Mouse (Mus musculus) CH12.LX (cell line): Measurements from ENCODE around the gene Jag2. TPM values are rescaled to one million over a fixed set of nuclear protein-coding genes. Genes with fewer than 3 reads are reported as not detected.

ENCODE experiments used
- DNase-seq: peaks from one replicate; pipeline ENCODE4 v3.0.0-alpha.2; 2013; ENCODE audit errors: extremely low read depth
- H3K27ac ChIP-seq: 2 replicates; pipeline ENCODE4 v1.5.1; 2012; ENCODE audit warnings: low read depth, mild to moderate bottlenecking, control low read depth, moderate library complexity; ENCODE audit not compliant: insufficient read depth
- H3K27me3 ChIP-seq: replicated peaks from 2 replicates; pipeline ENCODE3; 2012; ENCODE audit warnings: inconsistent platforms
- H3K36me3 ChIP-seq, 2 experiments: replicated peaks in 1 of 2; 2 replicates each; pipeline versions ENCODE3 to v1.6.1; 2012; ENCODE audit warnings: inconsistent platforms in 1 of 2, low read length in 1 of 2, mild to moderate bottlenecking in 1 of 2, mixed read lengths in 1 of 2, moderate library complexity in 1 of 2; ENCODE audit not compliant: control insufficient read depth in 1 of 2, insufficient read depth in 1 of 2
- H3K4me1 ChIP-seq, 2 experiments: 2 replicates each; pipeline ENCODE4 v1.6.1; 2012; ENCODE audit warnings: inconsistent platforms in 1 of 2, moderate library complexity in 1 of 2; ENCODE audit not compliant: insufficient read depth in 2 of 2, control insufficient read depth in 1 of 2
- H3K4me2 ChIP-seq: 2 replicates; pipeline ENCODE4 v1.6.1; 2012; ENCODE audit warnings: low read depth, mild to moderate bottlenecking, control low read depth; ENCODE audit not compliant: poor library complexity, insufficient read depth, severe bottlenecking
- H3K4me3 ChIP-seq, 3 experiments: fragments of 150-350 bp in 1 of 3; sonication (generic) in 1 of 3; replicated peaks in 1 of 3; 2 replicates each; pipeline versions ENCODE3 to v1.5.1; 2011 to 2012; ENCODE audit warnings: low read depth in 2 of 3, low read length in 2 of 3, mild to moderate bottlenecking in 2 of 3, moderate library complexity in 2 of 3, control low read depth in 1 of 3, improper control_type of control experiment in 1 of 3, inconsistent platforms in 1 of 3, mixed read lengths in 1 of 3; ENCODE audit not compliant: poor library complexity in 1 of 3
- H3K79me2 ChIP-seq: replicated peaks from 2 replicates; pipeline ENCODE4 v1.6.1; 2012; ENCODE audit warnings: mild to moderate bottlenecking, moderate library complexity; ENCODE audit not compliant: control insufficient read depth, poor library complexity, insufficient read depth, severe bottlenecking; ENCODE audit errors: extremely low read depth
- H3K9ac ChIP-seq: 2 replicates; pipeline ENCODE4 v1.6.1; 2012; ENCODE audit warnings: low read depth, mild to moderate bottlenecking, control low read depth, moderate library complexity; ENCODE audit not compliant: insufficient read depth
- H3K9me3 ChIP-seq: replicated peaks from 2 replicates; pipeline ENCODE3; 2012; ENCODE audit warnings: low read length, inconsistent platforms, mixed read lengths
- CHD1 ChIP-seq: IDR thresholded peaks from 2 replicates; pipeline ENCODE4 v1.6.1; 2012; ENCODE audit warnings: low read depth, low read length, improper control_type of control experiment, inconsistent platforms
- CHD2 ChIP-seq: IDR thresholded peaks from 2 replicates; pipeline ENCODE4 v1.6.1; 2011; ENCODE audit warnings: low read length, improper control_type of control experiment
- CTCF ChIP-seq, 2 experiments: IDR thresholded peaks in 1 of 2; conservative IDR thresholded peaks in 1 of 2; 2 replicates each; pipeline ENCODE4 v1.5.1; 2011 to 2012; ENCODE audit warnings: low read depth in 2 of 2, low read length in 2 of 2, improper control_type of control experiment in 1 of 2, inconsistent platforms in 1 of 2, mild to moderate bottlenecking in 1 of 2, moderate library complexity in 1 of 2
- GABPA ChIP-seq: IDR thresholded peaks from 2 replicates; pipeline ENCODE4 v1.6.1; 2012; ENCODE audit warnings: low read depth, low read length, improper control_type of control experiment, inconsistent platforms; ENCODE audit not compliant: insufficient replicate concordance
- JUND ChIP-seq: conservative IDR thresholded peaks from 2 replicates; pipeline ENCODE4 v1.6.1; 2011; ENCODE audit warnings: low read depth, low read length, improper control_type of control experiment
- KAT2A ChIP-seq: IDR thresholded peaks from 2 replicates; pipeline ENCODE4 v1.6.1; 2012; ENCODE audit warnings: low read length, improper control_type of control experiment, inconsistent platforms; ENCODE audit not compliant: insufficient replicate concordance
- MAFK ChIP-seq: IDR thresholded peaks from 2 replicates; pipeline ENCODE4 v1.6.1; 2011; ENCODE audit warnings: low read length, improper control_type of control experiment; ENCODE audit not compliant: insufficient replicate concordance
- MYC ChIP-seq: IDR thresholded peaks from 2 replicates; pipeline ENCODE4 v1.6.1; 2011; ENCODE audit warnings: low read depth, mild to moderate bottlenecking, improper control_type of control experiment, low read length
- NRF1 ChIP-seq: IDR thresholded peaks from 2 replicates; pipeline ENCODE4 v1.6.1; 2014; ENCODE audit warnings: low read depth, mild to moderate bottlenecking, inconsistent platforms, low read length, improper control_type of control experiment, moderate library complexity
- PAX5 ChIP-seq: IDR thresholded peaks from 2 replicates; pipeline ENCODE4 v1.6.1; 2012; ENCODE audit warnings: low read length, inconsistent platforms, mixed read lengths
- RAD21 ChIP-seq: IDR thresholded peaks from 2 replicates; pipeline ENCODE4 v1.6.1; 2011; ENCODE audit warnings: low read depth, mild to moderate bottlenecking, low read length, improper control_type of control experiment, moderate library complexity
- RCOR1 ChIP-seq: conservative IDR thresholded peaks from 2 replicates; pipeline ENCODE4 v1.6.1; 2012; ENCODE audit warnings: low read depth, mild to moderate bottlenecking, inconsistent platforms, low read length, improper control_type of control experiment
- TCF12 ChIP-seq: IDR thresholded peaks from 2 replicates; pipeline ENCODE4 v1.6.1; 2014; ENCODE audit warnings: low read depth, mild to moderate bottlenecking, inconsistent platforms, low read length, improper control_type of control experiment
- UBTF ChIP-seq: IDR thresholded peaks from 2 replicates; pipeline ENCODE4 v1.6.1; 2012; ENCODE audit warnings: low read depth, mild to moderate bottlenecking, inconsistent platforms, low read length, improper control_type of control experiment, moderate library complexity
- ZC3H11A ChIP-seq: IDR thresholded peaks from 2 replicates; pipeline ENCODE4 v1.6.1; 2012; ENCODE audit warnings: low read depth, mild to moderate bottlenecking, inconsistent platforms, low read length, improper control_type of control experiment
- ZKSCAN1 ChIP-seq: IDR thresholded peaks from 2 replicates; pipeline ENCODE4 v1.6.1; 2012; ENCODE audit warnings: low read depth, inconsistent platforms, low read length, improper control_type of control experiment, borderline replicate concordance
- ZNF384 ChIP-seq: IDR thresholded peaks from 2 replicates; pipeline ENCODE4 v1.6.1; 2012; ENCODE audit warnings: low read depth, low read length, improper control_type of control experiment, inconsistent platforms
- dilution Hi-C: fragments of 300-500 bp; cut with MboI; formaldehyde crosslinking; loops from 2 replicates; pipeline ENCODE4 v1.14.3; 2020; ENCODE audit warnings: low sequenced_read_pairs; ENCODE audit not compliant: extremely low pct_unique_long_range_greater_than_20kb, extremely low pct_ligation_motif_present
- in situ Hi-C: fragments of 300-500 bp; cut with MboI; formaldehyde crosslinking; loops from 3 replicates; pipeline ENCODE4 v1.14.3; 2019; ENCODE audit warnings: low sequenced_read_pairs, low pct_ligation_motif_present, low pct_unique_long_range_greater_than_20kb, mixed read lengths
- polyA plus RNA-seq: library from polyadenylated mRNA; unstranded; fragments of >175 nt; gene quantifications from 2 replicates; pipeline ENCODE4 v1.2.1, GENCODE M21; 2012; ENCODE audit warnings: low read depth; ENCODE audit not compliant: insufficient read length
- total RNA-seq, 2 experiments: library from RNA; depleted of rRNA; stranded (reverse); fragments of 300-350 nt in 1 of 2; fragments of >200 nt in 1 of 2; gene quantifications; 2 replicates each; pipeline ENCODE4 v1.2.3; 2012 to 2014

Gene Jag2
- total and polyA plus RNA-seq, 3 experiments, result 0.34 to 7.6 (median 0.59) TPM

DNA sequence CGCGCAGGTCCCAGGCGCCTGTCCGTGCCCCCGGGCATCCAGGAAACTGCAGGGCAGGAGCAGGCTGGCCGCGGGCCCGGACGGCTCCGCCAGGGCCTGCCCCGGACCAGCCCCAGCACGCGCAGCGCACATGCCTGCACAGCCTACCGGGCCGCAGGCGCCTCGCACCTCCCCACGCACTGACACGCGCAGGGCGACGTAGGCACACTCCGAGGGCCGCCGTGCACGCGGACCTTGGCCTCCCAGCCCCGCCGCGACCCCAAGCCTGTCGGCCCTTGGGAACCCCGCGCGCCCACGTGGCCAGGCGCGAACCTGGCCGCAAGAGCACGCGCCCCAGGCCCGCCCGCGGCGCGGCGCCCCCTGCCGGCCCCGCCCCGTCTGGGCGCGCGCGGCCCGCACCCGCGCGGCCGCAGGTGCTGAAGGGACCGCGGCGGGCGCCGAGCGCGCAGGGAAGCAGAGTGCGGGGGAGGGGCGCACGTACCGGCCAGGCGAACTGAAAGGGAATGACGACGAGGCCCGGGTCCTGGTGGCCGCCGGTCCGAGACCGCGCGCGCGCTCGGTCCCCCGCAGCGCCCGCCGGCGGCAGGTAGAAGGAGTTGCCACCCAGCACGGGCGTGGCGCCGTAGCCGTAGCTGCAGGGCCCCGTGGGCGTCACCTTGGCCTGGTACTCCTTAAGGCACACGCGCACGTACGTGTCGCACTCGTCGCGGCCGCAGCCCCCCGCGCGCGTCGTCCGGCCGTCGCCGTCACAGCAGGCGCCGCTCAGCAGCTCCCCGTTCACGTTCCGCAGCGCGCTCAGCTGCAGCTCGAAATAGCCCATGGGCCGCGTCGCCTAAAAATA lies 955 bp downstream of the Jag2 start:
- Histone ChIP-seq H3K27ac (no peak overlapping the region), H3K9me3 (peaks cover 12% of the 10 kb centered on the region), H3K79me2 (no peaks in the 10 kb centered on the region), H3K4me2 (peak overlapping the region; percentile 87), H3K4me1 (peaks cover 10 to 17% of the 10 kb centered on the region in 2 experiments), H3K4me3 (peak overlapping the region in 1 of 3 experiments; percentile 52), H3K27me3 (peaks cover 58% of the 10 kb centered on the region), H3K9ac (no peak overlapping the region), H3K36me3 (no peaks in the 10 kb centered on the region)
- in situ Hi-C loops (no loop called here), dilution Hi-C loops (no loop called here)
- TF ChIP-seq NRF1 (no peak), ZC3H11A (no peak), MYC (no peak), ZKSCAN1 (no peak), RAD21 (no peak), TCF12 (no peak), CHD2 (no peak), ZNF384 (no peak), CTCF (conservative IDR thresholded peaks at IDR 0.05 in 1 of 2, IDR thresholded peaks at IDR 0.05 in 1 of 2; ENCODE audit: low read depth in 2 of 2, low read length in 2 of 2) (no peak), UBTF (no peak), MAFK (no peak), JUND (no peak), GABPA (no peak), RCOR1 (no peak)
- no peak for DNase-seq

DNA sequence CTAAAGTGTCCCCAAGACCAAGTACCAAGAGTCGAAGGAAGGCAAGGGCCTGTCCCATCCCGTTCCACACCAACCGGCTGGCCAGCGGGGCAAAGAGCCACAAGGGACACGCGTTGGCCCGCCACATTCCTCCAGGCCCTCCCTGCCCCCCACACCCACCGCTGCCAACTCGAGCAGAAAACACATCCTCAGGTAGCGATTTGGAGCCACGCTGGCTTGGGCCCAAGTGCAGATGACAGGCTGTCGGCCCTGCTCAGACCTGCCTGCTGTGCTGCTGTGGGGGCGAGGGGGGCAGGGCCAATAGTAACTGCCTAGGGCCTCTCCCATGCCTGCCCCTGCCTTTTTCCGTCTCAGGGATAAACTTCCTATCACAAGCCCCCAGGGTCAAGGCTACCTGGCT lies 2.3 kb downstream of the Jag2 start:
- no peak overlapping the region for H3K4me3 ChIP-seq
- no peak overlapping the region for H3K27ac ChIP-seq
- dilution Hi-C loops, result no loop called here
- TF ChIP-seq PAX5, result no peak
- no peak for TF ChIP-seq JUND
- TF ChIP-seq CHD1, result no peak
- no peak for TF ChIP-seq MAFK
- TF ChIP-seq KAT2A, result no peak
- TF ChIP-seq, all 38 proteins: peak for 0
- Histone ChIP-seq H3K36me3 (no peaks in the 10 kb centered on the region), H3K4me2 (no peak overlapping the region), H3K79me2 (no peaks in the 10 kb centered on the region), H3K9ac (no peak overlapping the region), H3K4me1 (peaks cover 6 to 10% of the 10 kb centered on the region in 2 experiments; a peak in 3 of 4 replicates), H3K27me3 (peaks cover 69% of the 10 kb centered on the region), H3K9me3 (peaks cover 12% of the 10 kb centered on the region)
- in situ Hi-C loops, result no loop called here
- DNase-seq, result no peak
